Comparison of ENCODE assay signal across 19 mouse cellular contexts in genomic region chr15:6578654-6579053, GRCm38 (mm10). TPM values are rescaled to one million over a fixed set of nuclear protein-coding genes. Genes with fewer than 3 reads are reported as not detected.
DNase-seq lines count a peak whose midpoint lies in the region; ATAC-seq and TF ChIP-seq lines count a peak whose summit lies in the region.
"Had no signal": no experiment of that assay in that cellular context is flagged by ENCODE, and none has a peak within 500 bp of the region (broad histone marks: within the 10 kb centered on the region; RNA-seq: fewer than 3 reads in every experiment).

No protein-coding gene starts in this region.

- H3K4me1 ChIP-seq in liver, embryonic 15.5 days (replicated peaks), result peaks cover 21% of the 10 kb centered on the region
- peaks cover 5% of the 10 kb centered on the region; the same call in 1 of the 2 replicates for H3K4me1 ChIP-seq in bone marrow, adult 2 months (ENCODE audit: control insufficient read depth, insufficient read depth, low read length)
- H3K4me1 ChIP-seq in small intestine, adult 2 months (ENCODE audit: control insufficient read depth, insufficient read depth, insufficient read length, low read length), result peaks cover 2% of the 10 kb centered on the region; the same call in 1 of the 2 replicates
- H3K4me1 ChIP-seq in kidney, embryonic 14.5 days (ENCODE audit: control insufficient read depth, insufficient read depth, low read length), result no peaks in the 10 kb centered on the region
- H3K4me1 ChIP-seq: forebrain, embryonic 15.5 days; hindbrain, embryonic 12.5 days had no signal

- TF ChIP-seq POLR2A in bone marrow, adult 2 months (IDR thresholded peaks at IDR 0.05; ENCODE audit: borderline replicate concordance, control insufficient read depth, low read depth, low read length), result 0 out of 2 replicates have a peak, but pooled peaks have one; percentile 1
- TF ChIP-seq POLR2A in small intestine, adult 2 months (IDR thresholded peaks at IDR 0.05; ENCODE audit: low read depth, low read length), result no peak

- H3K36me3 ChIP-seq in liver, embryonic 15.5 days (replicated peaks), result no peaks in the 10 kb centered on the region
- no peaks in the 10 kb centered on the region for H3K36me3 ChIP-seq in small intestine, adult 2 months (ENCODE audit: control insufficient read depth, insufficient read depth, low read length)
- no peaks in the 10 kb centered on the region for H3K36me3 ChIP-seq in kidney, embryonic 14.5 days (ENCODE audit: control insufficient read depth, insufficient read depth, low read length)
- H3K36me3 ChIP-seq: forebrain, embryonic 15.5 days; heart, embryonic 13.5 days; hindbrain, embryonic 12.5 days had no signal

- H3K27ac ChIP-seq in liver, embryonic 15.5 days (replicated peaks), result no peak overlapping the region
- no peak overlapping the region; the same call in 1 of the 2 replicates for H3K27ac ChIP-seq in bone marrow, adult 2 months (ENCODE audit: control insufficient read depth, insufficient read depth, low read depth, low read length, poor library complexity)
- peak overlapping the region; percentile 58; the same call in 1 of the 2 replicates for H3K27ac ChIP-seq in small intestine, adult 2 months (ENCODE audit: insufficient read depth, low read depth, low read length)
- no peak overlapping the region for H3K27ac ChIP-seq in kidney, embryonic 14.5 days (ENCODE audit: low read depth, low read length)
- H3K27ac ChIP-seq: forebrain, embryonic 15.5 days; heart, embryonic 13.5 days; hindbrain, embryonic 12.5 days; kidney, postnatal 0 days; left cerebral cortex, adult 2 months; liver, embryonic 13.5 days had no signal

- no peak for TF ChIP-seq CTCF in bone marrow, adult 2 months (IDR thresholded peaks at IDR 0.05; ENCODE audit: control insufficient read depth, insufficient read depth, low read length)
- TF ChIP-seq CTCF in small intestine, adult 2 months (IDR thresholded peaks at IDR 0.05; ENCODE audit: extremely low read depth, insufficient read length, insufficient replicate concordance, low read depth, low read length), result no peak

- H3K27me3 ChIP-seq in liver, embryonic 15.5 days, result no peaks in the 10 kb centered on the region
- no peaks in the 10 kb centered on the region for H3K27me3 ChIP-seq in small intestine, adult 2 months (ENCODE audit: control insufficient read depth, insufficient read depth, low read length)
- H3K27me3 ChIP-seq in kidney, embryonic 14.5 days (ENCODE audit: control insufficient read depth, insufficient read depth, low read length), result no peaks in the 10 kb centered on the region
- H3K27me3 ChIP-seq: forebrain, embryonic 15.5 days; heart, embryonic 13.5 days; hindbrain, embryonic 12.5 days; liver, embryonic 13.5 days had no signal

- no peak for DNase-seq in liver
- peak; percentile 50 for DNase-seq in CD4-positive helper T cell, adult 2 months (ENCODE audit: low read depth, low spot score)
- no peak for DNase-seq in right cerebral cortex, postnatal 25 days
- DNase-seq: B cell, adult 2 months; cerebellum, adult 9-10 months; gastrocnemius, postnatal 25 days; kidney, adult 18-20 months; layer of hippocampus, adult 9-11 months; liver, embryonic 13.5 days had no signal

- no peak for ATAC-seq in liver, embryonic 15.5 days (ENCODE audit: insufficient read depth)
- ATAC-seq in kidney, embryonic 14.5 days (ENCODE audit: low FRiP score, low TSS enrichment), result no peak
- ATAC-seq: forebrain, embryonic 15.5 days had no signal

- no peak overlapping the region for H3K4me3 ChIP-seq in liver, embryonic 15.5 days (replicated peaks)
- H3K4me3 ChIP-seq in bone marrow, adult 2 months (replicated peaks; ENCODE audit: control insufficient read depth, low read depth, low read length), result peak overlapping the region; percentile 21
- no peak overlapping the region for H3K4me3 ChIP-seq in small intestine, adult 2 months (ENCODE audit: low read depth, low read length)
- no peak overlapping the region for H3K4me3 ChIP-seq in kidney, embryonic 14.5 days (ENCODE audit: low read length)
- H3K4me3 ChIP-seq: forebrain, embryonic 15.5 days; hindbrain, embryonic 12.5 days; left cerebral cortex, adult 2 months had no signal

- no peak overlapping the region for H3K9ac ChIP-seq in liver, embryonic 15.5 days
- no peak overlapping the region for H3K9ac ChIP-seq in kidney, embryonic 14.5 days (ENCODE audit: low read depth, low read length)
- H3K9ac ChIP-seq: forebrain, embryonic 15.5 days; heart, embryonic 13.5 days; hindbrain, embryonic 12.5 days; liver, embryonic 13.5 days had no signal

- H3K4me2 ChIP-seq in liver, embryonic 15.5 days, result 0 out of 2 replicates have a peak overlapping the region, but pooled peaks have one; percentile 50
- H3K4me2 ChIP-seq in kidney, embryonic 14.5 days (replicated peaks; ENCODE audit: low read depth, low read length), result no peak overlapping the region
- H3K4me2 ChIP-seq: forebrain, embryonic 15.5 days; hindbrain, embryonic 12.5 days; midbrain, embryonic 11.5 days had no signal

- no peaks in the 10 kb centered on the region for H3K9me3 ChIP-seq in liver, embryonic 15.5 days (replicated peaks)
- no peaks in the 10 kb centered on the region for H3K9me3 ChIP-seq in kidney, embryonic 14.5 days (ENCODE audit: control insufficient read depth, low read length)
- H3K9me3 ChIP-seq: forebrain, embryonic 15.5 days; heart, embryonic 13.5 days; hindbrain, embryonic 12.5 days; liver, embryonic 13.5 days had no signal

- 60% methylated on average over 2 of the region's 2 CpGs for WGBS in liver, embryonic 15.5 days (ENCODE audit: insufficient replicate concordance)
- WGBS in bone marrow, adult 2 months, result 60% methylated on average over 2 of the region's 2 CpGs
- WGBS in small intestine, adult 2 months, result 73% methylated on average over 2 of the region's 2 CpGs
- WGBS in kidney, embryonic 14.5 days, result 60% methylated on average over 2 of the region's 2 CpGs

RNA-seq across cellular contexts. Expression of gene Fyb, which starts 56.0 kb away (rescaled TPM):
- polyA plus RNA-seq in liver, embryonic 15.5 days (2015; fragmentation: Nextera tagmentation; extraction: Ambion mirVana), result 19.4 and 19.8 TPM in 2 replicates
- polyA plus RNA-seq in bone marrow, adult 2 months (2011; ENCODE audit: insufficient read depth, insufficient read length, low replicate concordance, missing spikeins), result 54.6 and 126 TPM in 2 replicates
- polyA plus RNA-seq in small intestine, adult 2 months (2012; rRNA removed), result 67.5 and 97.3 TPM in 2 replicates
- 3.2 and 5.2 TPM in 2 replicates for polyA plus RNA-seq in kidney, embryonic 14.5 days (2014; fragmentation: Nextera tagmentation; extraction: Ambion mirVana)
